Mouse (Mus musculus): ENCODE data around the gene Tbc1d9b.

DNA sequence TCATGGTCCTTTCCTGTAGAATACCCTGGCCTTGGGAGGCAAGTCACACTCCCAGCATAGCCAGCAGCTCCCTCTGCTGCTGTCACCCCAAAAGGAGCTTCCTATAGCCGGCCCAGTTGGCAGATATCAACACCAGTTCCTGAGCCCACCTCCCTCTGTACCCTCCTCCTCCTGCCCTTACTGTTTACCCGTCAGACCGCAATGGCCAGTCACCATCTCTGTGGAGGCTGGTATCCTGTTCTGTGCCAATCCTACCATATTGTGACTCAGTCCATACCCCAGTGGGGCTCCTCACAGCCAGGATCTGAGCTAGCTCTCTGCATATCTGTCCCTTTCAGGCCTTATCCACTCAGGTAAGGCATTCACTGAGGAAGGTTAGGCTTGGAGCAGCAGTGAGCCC, 14.3 kb downstream of the Tbc1d9b start:
- TF ChIP-seq CTCF (IDR thresholded peaks at IDR 0.05; ENCODE audit: borderline replicate concordance, control insufficient read depth, extremely low read depth, insufficient read depth, low read length, poor library complexity), result no peak
- no peak for TF ChIP-seq POLR2A (IDR thresholded peaks at IDR 0.05; ENCODE audit: control insufficient read depth, extremely low read depth, insufficient read depth, low read length, poor library complexity)
